Mouse (Mus musculus) telencephalon, adult 2 months (tissue): ENCODE measurements around the gene Tmem206.

Experiments
- DNase-seq: peaks from one replicate; pipeline ENCODE4 v3.0.0-alpha.2; 2011; ENCODE audit warnings: low read depth, low spot score

Gene Tmem206

GRCm38 (mm10) chr1:191307766-191308455 is 17.8 kb upstream of the Tmem206 start:
- DNase-seq, result no peak

- no peak for DNase-seq
Measured at GRCm38 (mm10) chr1:191311296-191311898, 14.3 kb upstream of the Tmem206 start.

GRCm38 (mm10) chr1:191312513-191312941 is 13.2 kb upstream of the Tmem206 start:
- no peak for DNase-seq

GRCm38 (mm10) chr1:191313158-191313557 is 12.6 kb upstream of the Tmem206 start:
- no peak for DNase-seq

- DNase-seq, result no peak
Measured at GRCm38 (mm10) chr1:191313926-191314325, 11.8 kb upstream of the Tmem206 start.

- DNase-seq, result no peak
Measured at GRCm38 (mm10) chr1:191316818-191317217, 8.9 kb upstream of the Tmem206 start.

- no peak for DNase-seq
Measured at GRCm38 (mm10) chr1:191317591-191318196, 8.0 kb upstream of the Tmem206 start, which contains the start of gene Nenf. Gene Nenf, minus strand, starts transcription at chr1:191318194.

GRCm38 (mm10) chr1:191318686-191319085 is 7.0 kb upstream of the Tmem206 start:
- DNase-seq, result no peak

GRCm38 (mm10) chr1:191323381-191323780 is 2.3 kb upstream of the Tmem206 start:
- no peak for DNase-seq

GRCm38 (mm10) chr1:191324733-191325590 is 750 bp upstream of the Tmem206 start:
- no peak for DNase-seq

- no peak for DNase-seq
Measured at GRCm38 (mm10) chr1:191326233-191326882, 646 bp downstream of the Tmem206 start.

GRCm38 (mm10) chr1:191327258-191327657 is 1.5 kb downstream of the Tmem206 start:
- DNase-seq, result no peak

GRCm38 (mm10) chr1:191328019-191328441 is 2.3 kb downstream of the Tmem206 start:
- DNase-seq, result no peak

GRCm38 (mm10) chr1:191330356-191330755 is 4.6 kb downstream of the Tmem206 start:
- DNase-seq, result no peak

GRCm38 (mm10) chr1:191334500-191334899 is 8.8 kb downstream of the Tmem206 start:
- no peak for DNase-seq

GRCm38 (mm10) chr1:191339876-191340275 is 14.2 kb downstream of the Tmem206 start:
- no peak for DNase-seq

GRCm38 (mm10) chr1:191340530-191340929 is 14.8 kb downstream of the Tmem206 start:
- DNase-seq, result no peak

GRCm38 (mm10) chr1:191347602-191348001 is 21.9 kb downstream of the Tmem206 start:
- no peak for DNase-seq

- DNase-seq, result no peak
Measured at GRCm38 (mm10) chr1:191348592-191348991, 22.9 kb downstream of the Tmem206 start.

- DNase-seq, result no peak
Measured at GRCm38 (mm10) chr1:191348996-191349395, 23.3 kb downstream of the Tmem206 start.

- DNase-seq, result no peak
Measured at GRCm38 (mm10) chr1:191349486-191350037, 23.9 kb downstream of the Tmem206 start.
